Mouse (Mus musculus) kidney, adult 2 months (tissue): ENCODE measurements around the gene Tfap4.

Experiments used
- CTCF ChIP-seq: fragments of 200-500 bp; conservative IDR thresholded peaks from 2 replicates; pipeline ENCODE4 v1.5.1; 2011; ENCODE audit warnings: low read depth, mild to moderate bottlenecking, control low read depth, low read length, moderate library complexity, mixed read lengths; ENCODE audit not compliant: insufficient read depth, insufficient read length
- POLR2A ChIP-seq: fragments of 200-500 bp; IDR thresholded peaks from one replicate; pipeline ENCODE4 v1.6.1; 2011; ENCODE audit warnings: low read depth, low read length, control low read depth

DNA sequence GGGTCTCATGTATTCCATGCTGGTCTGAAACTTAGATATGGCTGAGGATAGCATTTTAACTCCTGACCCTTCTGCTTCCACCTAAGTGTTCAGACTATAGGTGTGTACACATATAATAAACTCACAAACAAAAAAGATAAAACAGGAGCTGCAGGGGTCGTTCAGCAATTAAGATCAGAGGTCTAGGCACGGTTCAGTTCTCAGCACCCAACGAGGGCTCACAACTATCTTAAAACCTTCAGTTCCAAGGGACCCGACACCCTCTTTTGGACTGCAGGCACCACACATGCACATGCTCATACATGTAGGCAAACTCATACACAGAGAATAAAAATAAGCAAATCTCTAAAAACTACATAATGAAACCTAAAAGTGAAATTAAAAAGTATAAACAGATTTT lies 18.6 kb downstream of the Tfap4 start:
- TF ChIP-seq CTCF (no peak), POLR2A (no peak)
